Mouse (Mus musculus) small intestine, adult 10 weeks (tissue): ENCODE results near the gene Ankrd13c. TPM values are rescaled to one million over a fixed set of nuclear protein-coding genes. Genes with fewer than 3 reads are reported as not detected.

Source experiments
- polyA plus RNA-seq: library from polyadenylated mRNA; stranded (reverse); fragments of 350-450 nt; fragmentation: Illumina TruSeq; extraction: RNeasy Lipid Tissue Mini Kit (QIAGEN cat#74804); gene quantifications from one replicate; pipeline ENCODE4 v1.2.3, GENCODE M21; 2014; ENCODE audit warnings: low replicate concordance

Ankrd13c gene
- polyA plus RNA-seq: 155 TPM

DNA sequence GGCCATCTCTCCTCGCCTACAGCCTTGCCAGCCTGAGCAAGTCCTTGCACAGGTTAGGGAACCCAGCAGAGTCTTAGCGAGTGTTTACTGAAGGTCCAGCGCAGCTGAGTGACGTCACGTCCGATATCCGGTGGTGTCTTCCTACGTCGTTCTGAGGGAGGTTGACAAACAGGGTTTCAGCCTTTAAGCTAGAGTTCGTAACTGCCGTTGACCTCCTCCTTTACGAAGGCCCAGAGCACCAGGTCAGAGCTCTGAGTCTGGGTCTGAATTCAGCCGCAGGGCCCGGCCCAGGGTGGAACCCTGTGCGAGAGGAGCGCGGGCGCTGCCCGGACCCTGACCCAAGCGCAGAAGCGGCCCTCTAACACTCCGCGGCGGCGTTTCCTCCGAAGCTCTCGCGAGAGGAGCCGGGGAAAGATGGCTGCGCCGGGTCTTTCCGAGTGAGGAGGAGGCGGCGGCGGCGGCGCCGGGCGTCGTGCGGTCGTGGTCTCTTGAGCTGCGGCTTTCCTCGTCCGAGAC lies at the start of gene Ankrd13c:
Gene Ankrd13c (plus strand): TSS at position 397 of the 516 bp plus-strand sequence.

GRCm38 (mm10) chr3:157924692-157925328 lies 22.2 kb upstream of the Ankrd13c start, which contains the start of gene Cth:
Gene Cth (minus strand): TSS chr3:157925077.

DNA sequence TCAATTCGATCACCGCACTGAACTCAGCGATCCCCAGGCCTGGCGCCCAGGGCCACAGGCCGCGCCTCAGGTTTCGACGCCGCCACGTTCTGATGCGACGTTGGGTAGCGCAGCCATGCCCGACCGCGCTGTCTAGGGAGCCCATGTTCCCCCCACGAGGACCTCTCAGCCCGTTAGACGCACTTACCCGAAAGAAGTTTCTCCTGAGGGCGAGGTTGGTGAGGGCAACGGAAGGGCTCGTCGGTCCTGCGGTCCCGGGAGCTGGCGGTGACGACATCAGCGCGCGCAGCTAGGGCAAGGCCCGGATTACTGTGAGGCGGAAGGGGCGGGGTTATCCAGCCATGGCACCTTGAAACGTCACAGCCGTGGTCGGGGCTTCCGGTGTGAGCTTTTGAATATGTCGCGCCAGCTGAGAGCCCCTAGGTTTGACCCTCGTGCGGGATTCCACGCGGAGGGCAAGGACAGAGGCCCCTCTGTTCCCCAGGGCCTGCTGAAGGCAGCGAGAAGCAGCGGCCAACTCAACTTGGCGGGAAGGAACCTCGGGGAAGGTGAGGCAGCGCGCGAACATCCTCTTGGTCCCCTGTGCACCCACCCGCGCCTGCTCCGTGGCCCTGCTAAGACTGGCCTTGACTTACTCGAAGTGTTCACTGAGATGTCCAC lies 89.4 kb downstream of the Ankrd13c start, which contains the start of the genes Srsf11 and Lrrc40:
Gene Srsf11 (minus strand): TSS at position 311 of the 660 bp plus-strand sequence.
Gene Lrrc40 (plus strand): TSS at position 334 of the 660 bp plus-strand sequence.

Other genes with a start within 250 kb of the Ankrd13c start
- 131 TPM for gene Cth, start 22.2 kb upstream of the Ankrd13c start, polyA plus RNA-seq
- 493 TPM for gene Srsf11, start 89.4 kb downstream of the Ankrd13c start, polyA plus RNA-seq
- gene Lrrc40, start 89.4 kb downstream of the Ankrd13c start, polyA plus RNA-seq: 50.6 TPM